Mouse (Mus musculus): Measurements from ENCODE around the gene Pcnx3.
A peak's percentile ranks its signal among the peaks of the same experiment; 100 is the strongest.

Gene Pcnx3

GRCm38 (mm10) chr19:5688200-5689087 lies at the start of gene Pcnx3, which contains the start of gene Map3k11:
Gene Pcnx3, minus strand, starts transcription at chr19:5688908.
Gene Map3k11, plus strand, starts transcription at chr19:5688742.
- peak; percentile 97 for DNase-seq (ENCODE audit: extremely low read depth, low read depth)

DNA sequence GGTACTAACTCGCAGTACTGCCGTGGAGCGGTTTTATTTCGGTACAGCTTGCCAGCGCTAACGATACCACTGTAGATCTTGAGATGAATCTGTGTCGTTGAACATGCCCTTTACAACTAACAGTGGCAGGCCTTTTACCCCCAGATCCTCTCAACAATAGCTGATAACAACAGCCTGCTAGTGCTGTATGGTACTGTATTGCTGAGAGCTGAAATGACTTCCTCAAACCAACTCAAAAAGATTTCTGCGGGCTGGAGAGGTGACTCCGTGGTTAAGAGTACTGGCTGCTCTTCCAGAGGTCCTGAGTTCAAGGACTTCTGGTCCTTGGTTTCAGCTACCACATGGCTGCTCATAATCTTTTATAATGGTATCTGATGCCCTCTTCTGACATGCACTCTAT lies 45.6 kb upstream of the Pcnx3 start:
- DNase-seq (ENCODE audit: extremely low read depth, low read depth) = peak; percentile 52

- DNase-seq (ENCODE audit: extremely low read depth, low read depth) = peak; percentile 86
Measured at GRCm38 (mm10) chr19:5731264-5731978, 42.7 kb upstream of the Pcnx3 start.

DNA sequence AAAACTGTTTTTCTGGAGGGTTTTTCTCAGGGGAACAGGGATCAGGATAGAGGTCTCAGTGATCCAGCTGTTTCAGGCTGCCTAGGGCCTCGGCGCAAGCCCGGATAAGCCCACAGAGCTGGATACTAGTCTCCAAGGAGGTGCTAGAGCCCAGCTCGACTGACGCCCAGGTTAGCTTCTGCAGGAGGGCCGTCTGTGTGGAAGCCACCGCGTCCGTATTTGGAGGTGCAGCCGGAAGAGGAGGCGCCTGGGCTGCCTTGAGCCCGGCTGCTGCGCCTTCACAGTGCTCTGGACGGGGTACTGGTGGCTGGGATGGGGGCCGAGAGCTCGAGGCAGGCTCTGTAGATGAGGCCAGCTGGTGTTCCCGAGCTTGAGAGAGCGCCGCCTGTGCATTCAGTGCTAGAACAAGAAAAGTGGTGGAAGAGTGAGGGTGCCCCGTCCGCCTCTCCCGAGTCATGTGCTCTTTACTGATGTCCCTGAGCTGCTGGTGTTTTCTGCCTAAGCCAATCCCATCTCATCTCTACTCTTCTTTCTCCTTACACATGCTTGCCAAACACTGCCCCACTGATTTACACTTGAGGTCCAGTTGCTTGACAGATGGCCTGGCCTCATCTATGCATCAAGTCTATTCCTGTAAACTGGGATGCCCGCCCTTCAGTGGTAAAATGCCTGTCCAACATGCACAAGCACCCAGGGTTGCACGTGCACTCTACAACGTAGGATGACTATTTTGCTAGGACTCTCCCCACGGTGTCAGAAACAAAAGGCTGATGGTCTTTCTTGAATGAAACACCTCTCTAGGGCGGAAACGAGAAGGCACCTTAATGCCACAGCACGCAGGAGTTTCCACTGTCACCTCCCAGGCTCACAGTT lies 41.8 kb upstream of the Pcnx3 start:
- no peak for DNase-seq (ENCODE audit: extremely low read depth, low read depth)

DNA sequence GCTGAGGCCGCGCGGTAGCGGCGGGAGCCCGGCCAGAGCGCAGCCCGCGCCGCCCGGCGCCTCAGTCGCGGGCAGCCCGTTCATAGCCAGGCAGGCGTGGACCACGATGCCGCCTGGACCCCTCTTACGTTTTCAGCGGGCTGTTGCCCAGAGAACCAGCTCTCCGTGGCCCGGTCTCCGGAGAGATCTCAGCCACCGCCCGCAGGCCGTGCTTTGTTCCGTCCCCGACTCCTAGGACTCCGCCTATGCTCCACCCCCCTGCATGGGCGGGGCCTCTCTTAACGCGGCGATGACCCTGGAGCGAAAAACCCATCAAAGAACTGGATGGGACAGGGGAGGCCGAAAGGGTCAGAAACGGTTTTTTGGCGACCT lies 40.7 kb upstream of the Pcnx3 start, which contains the start of gene Fam89b:
Gene Fam89b (minus strand): TSS at position 210 of the 372 bp plus-strand sequence.
- peak; percentile 54 for DNase-seq (ENCODE audit: extremely low read depth, low read depth)

GRCm38 (mm10) chr19:5728631-5729443 lies 40.1 kb upstream of the Pcnx3 start:
- DNase-seq (ENCODE audit: extremely low read depth, low read depth) = no peak

DNA sequence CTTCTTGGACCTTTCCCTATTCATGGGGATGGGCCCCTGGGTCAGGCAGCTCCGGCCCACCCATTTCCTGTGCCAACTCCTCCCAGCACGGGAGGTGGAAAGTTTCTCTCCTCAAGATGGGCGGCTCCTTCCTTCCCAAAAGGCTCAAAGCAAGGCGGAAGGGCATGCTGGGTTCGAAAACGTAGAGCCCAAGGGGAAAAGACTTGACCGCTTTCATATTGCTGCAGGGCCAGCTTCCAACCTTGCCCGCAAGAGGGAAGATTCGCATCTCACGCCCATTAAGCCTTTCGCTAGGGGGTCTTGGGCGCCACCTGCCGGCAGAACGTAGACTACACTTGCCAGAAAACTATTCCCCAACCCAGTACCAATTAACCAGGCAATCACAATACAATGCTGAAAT lies 39.0 kb upstream of the Pcnx3 start:
- DNase-seq (ENCODE audit: extremely low read depth, low read depth) = peak; percentile 65

DNA sequence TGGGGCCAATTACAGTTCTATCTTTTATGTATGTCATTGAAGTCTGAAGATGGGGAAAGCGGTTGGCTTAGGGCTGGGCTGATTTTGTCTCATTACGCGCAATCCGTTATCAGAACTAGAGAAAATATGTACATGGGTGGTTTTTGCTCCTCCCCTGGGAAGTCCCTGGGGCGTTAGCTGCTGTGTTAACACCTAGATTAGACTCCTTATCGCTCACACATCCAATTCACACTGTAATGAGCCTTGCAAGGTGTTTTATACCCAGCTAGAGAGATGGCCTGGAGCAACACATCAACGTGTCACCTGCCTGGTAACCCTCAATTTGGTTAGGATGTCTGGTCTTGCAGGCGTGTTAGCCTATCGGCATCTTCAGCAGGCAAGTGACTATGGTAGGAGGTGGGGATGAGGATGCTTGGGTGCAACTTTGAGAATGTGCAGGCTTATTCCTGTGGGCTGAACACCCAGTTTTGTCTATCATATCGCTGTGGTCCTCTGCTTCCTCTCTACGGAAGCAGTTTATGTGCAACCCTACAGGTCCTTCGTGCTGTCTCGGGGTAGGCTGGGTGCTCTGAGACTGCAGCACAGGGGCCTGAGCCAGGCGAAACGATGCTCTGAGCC lies 38.4 kb upstream of the Pcnx3 start:
- DNase-seq (ENCODE audit: extremely low read depth, low read depth) = peak; percentile 82

GRCm38 (mm10) chr19:5725767-5726515 lies 37.2 kb upstream of the Pcnx3 start, which contains the start of gene Ehbp1l1:
Gene Ehbp1l1, minus strand, starts transcription at chr19:5726317.
- DNase-seq (ENCODE audit: extremely low read depth, low read depth) = no peak

DNA sequence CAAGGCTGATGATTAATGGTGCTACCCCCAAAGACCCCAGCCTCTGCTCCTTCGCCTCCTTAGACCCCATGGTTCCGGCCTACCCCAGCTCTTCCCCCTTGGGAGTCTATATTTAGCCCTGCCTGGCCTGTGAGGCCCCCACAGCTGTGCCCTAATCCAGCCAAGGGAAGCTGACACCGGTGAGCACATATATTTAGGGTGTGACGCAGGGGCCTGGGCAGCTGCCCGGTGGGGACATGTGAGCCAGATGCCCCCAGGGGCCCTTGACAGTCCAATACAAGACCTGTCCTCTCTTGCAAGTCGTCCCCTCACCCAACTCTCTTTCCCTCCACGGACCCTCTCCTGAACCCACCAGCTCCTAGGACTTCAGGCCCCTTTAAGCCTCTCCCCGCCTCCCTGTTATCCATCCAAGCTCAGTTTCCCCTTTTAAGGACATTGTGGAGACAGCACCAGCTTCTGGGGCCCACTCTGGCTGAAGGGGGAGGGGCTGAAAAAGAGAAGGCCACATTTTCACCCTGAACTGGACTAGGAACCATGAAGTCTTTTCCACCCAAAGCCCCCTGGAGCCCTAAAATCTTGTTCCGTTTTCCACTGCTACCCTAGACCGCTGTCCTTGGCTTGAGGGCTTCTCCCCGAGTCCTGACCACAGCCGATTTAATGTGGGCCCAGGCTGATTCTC lies 36.5 kb upstream of the Pcnx3 start:
- DNase-seq (ENCODE audit: extremely low read depth, low read depth) = peak; percentile 64

DNA sequence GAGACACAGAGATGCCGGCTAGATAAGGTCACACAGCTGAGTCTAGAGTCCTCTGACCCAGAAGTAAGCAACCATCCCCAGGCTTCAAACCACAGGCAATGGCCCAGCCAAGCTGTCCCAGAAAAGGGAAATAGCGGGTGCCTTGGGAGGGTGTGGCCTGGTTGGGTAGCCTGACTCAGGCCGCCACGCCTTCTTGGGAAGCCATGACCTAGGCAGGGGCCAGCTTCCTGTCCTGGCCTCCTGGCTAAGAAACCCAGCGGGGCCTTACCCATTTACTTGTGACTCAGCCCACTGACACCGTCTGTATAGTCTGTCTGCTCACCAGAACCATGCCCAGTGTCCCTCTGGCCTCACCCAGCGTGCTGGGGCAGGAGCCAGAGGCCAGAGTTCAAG lies 35.8 kb upstream of the Pcnx3 start:
- peak; percentile 77 for DNase-seq (ENCODE audit: extremely low read depth, low read depth)

GRCm38 (mm10) chr19:5723934-5724548 lies 35.3 kb upstream of the Pcnx3 start:
- DNase-seq (ENCODE audit: extremely low read depth, low read depth) = no peak

DNA sequence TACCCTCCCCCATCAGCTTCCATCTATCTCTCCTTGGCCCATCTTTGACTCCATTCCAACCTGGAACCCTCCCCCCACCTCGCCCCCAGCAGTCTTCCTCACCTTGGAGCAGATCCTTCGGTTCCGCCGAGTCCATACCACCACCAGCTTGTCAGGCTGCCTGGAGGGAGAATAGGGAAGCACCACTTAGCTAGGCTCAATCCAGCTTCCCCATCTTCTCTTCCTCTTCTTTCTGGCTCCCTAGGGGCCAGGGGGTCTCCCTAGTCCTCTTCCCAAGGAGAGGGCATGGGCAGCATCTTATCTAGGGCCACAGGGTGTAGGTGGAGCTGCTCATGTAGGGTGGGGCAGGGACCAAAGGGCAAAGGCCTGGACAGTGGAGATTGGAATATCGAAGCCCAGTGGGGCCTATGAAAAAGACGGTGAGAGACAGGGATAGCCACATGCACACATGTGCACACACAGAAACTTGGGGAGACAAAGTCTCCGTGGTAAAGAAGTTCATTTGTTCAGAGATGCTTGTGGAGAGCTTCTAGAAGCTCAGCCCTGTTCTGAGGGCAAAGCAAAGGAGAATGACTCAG lies 34.2 kb upstream of the Pcnx3 start:
- peak; percentile 33 for DNase-seq (ENCODE audit: extremely low read depth, low read depth)

DNA sequence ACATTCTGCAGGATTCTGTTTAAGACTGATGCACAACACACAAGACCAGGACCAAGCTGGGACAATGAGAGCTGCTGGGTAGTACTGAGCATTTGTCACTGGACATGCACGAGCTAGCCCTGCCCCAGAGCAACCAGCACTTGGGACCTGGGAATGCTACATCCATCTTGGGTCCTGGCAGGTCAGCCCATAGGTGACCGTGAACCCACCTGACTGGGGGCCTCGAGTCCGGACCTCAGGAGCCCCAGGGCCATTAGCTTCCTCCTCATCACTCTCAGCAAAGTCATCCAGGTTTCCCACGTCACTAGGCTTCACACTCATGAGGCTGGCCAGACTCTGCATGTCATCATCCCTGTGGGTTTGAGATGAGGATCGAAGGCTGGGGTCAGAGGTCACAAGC lies 32.5 kb upstream of the Pcnx3 start:
- no peak for DNase-seq (ENCODE audit: extremely low read depth, low read depth)

GRCm38 (mm10) chr19:5716955-5717354 lies 28.2 kb upstream of the Pcnx3 start:
- DNase-seq (ENCODE audit: extremely low read depth, low read depth) = no peak

DNA sequence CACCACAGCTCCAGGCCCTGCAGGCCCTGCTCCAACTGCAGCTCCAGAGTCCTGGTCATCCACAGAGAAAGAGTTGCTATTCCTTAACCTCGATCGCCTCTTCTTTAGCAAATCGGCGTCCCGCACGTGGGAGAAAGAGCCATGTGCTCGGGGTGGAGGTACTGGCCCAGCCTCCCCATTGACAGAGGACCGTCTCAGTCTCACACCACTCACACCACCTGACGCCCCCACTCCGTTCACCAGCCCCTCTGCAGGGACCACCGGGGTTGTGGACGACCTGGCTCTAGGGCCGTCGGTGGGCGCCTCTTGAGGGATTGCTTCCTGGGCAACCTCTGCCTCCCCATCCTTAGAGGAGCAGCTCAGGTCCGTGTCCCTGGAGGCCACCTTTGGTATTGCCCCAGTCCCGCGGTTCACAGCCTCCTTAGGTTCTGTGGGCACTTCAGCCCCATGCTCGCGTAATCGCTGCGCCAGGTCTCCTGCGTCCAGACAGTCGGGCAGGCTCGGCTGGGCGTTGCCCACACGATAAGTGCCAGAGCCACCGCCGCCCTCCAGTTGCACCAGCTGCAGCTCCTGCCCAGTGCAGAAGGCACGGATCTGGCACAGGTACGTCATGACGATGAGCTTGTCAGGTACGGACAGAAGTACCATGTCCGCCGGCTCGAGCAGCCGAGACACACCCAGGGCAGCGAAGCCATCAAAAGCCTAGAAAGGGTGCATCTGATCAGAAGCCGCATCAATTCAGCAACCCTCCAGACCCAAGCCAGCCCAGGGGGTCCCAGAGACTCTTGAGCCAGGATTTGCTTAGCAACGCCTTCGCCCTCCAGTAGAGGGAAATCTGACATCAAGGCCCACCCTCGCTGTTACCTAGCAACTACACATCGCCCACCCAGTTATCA lies 27.3 kb upstream of the Pcnx3 start:
- DNase-seq (ENCODE audit: extremely low read depth, low read depth) = no peak

DNA sequence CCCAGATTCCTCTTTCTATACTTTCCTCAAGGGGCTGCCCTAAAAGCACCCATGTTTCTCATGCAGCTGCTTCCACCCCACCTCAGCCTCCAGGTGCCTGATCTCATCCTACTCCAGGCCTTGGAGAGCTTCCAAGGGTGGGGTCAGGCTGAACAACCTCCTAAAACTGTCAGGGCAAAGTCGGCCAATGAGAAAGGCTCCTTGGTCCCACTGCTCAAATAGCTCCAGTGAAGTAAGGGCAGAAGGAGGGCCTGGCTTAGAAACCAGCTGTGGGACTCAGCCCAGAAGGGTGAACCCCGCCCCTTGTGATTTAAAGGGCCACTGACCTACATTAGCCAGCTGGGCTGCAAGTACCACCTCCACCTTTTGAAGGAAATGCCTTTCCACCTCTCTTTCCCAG lies 25.0 kb upstream of the Pcnx3 start:
- no peak for DNase-seq (ENCODE audit: extremely low read depth, low read depth)

All from MEL-GATA-1-ER (cell line).